Mouse (Mus musculus) Patski (cell line): ENCODE measurements around the gene Slc35b4. TPM values are rescaled to one million over a fixed set of nuclear protein-coding genes. Genes with fewer than 3 reads are reported as not detected.

Experiments
- ATAC-seq: fragments of 100-300 bp; one replicate; pipeline ENCODE4 v1.8.0; 2021
- CTCF ChIA-PET: fragments of 350-600 bp; sonication (Branson Sonifier 250); formaldehyde crosslinking; loops from one replicate; lab custom pipeline; 2022; ENCODE audit warnings: inconsistent platforms; lab: Charles Lee
- POLR2A ChIA-PET: fragments of 350-600 bp; sonication (Branson Sonifier 250); formaldehyde crosslinking; loops from one replicate; lab custom pipeline; 2022; ENCODE audit warnings: antibody characterized with exemption, inconsistent platforms; lab: Charles Lee
- DNase-seq: peaks from one replicate; pipeline ENCODE4 v3.0.0-alpha.2; 2011; ENCODE audit warnings: low read depth, low spot score
- H3K27me3 ChIP-seq: fragments of 371-371 bp; one replicate; pipeline ENCODE4 v1.5.1; 2021
- CTCF ChIP-seq: fragments of 100-300 bp; IDR thresholded peaks from one replicate; pipeline ENCODE4 v1.5.1; 2021
- in situ Hi-C: fragments of 300-500 bp; cut with MboI; formaldehyde crosslinking; loops from 3 replicates; pipeline ENCODE4 v1.11.1; 2018; ENCODE audit warnings: low pct_unique_long_range_greater_than_20kb, mixed read lengths
- polyA plus RNA-seq: library from polyadenylated mRNA; unstranded; gene quantifications from one replicate; pipeline ENCODE4 v1.2.3, GENCODE M21; 2021

Gene Slc35b4
- polyA plus RNA-seq, 1 experiment from 2014 or later: 94.3 TPM

- CTCF ChIA-PET: interaction anchor here (1.1 kb wide), 1 partner anchor 89 kb away, joined by 3 read pairs; no protein-coding TSS in a partner anchor
- in situ Hi-C loops: no loop called here
- no peak for TF ChIP-seq CTCF
Observed at GRCm38 (mm10) chr6:34189494-34189893, 12.6 kb upstream of the Slc35b4 start.

GRCm38 (mm10) chr6:34187986-34188599, 11.2 kb upstream of the Slc35b4 start:
- no peaks in the 10 kb centered on the region for H3K27me3 ChIP-seq
- TF ChIP-seq CTCF: no peak
- no peak for ATAC-seq
- in situ Hi-C loops: no loop called here
- CTCF ChIA-PET: no interaction called here
- POLR2A ChIA-PET: interaction anchor here (0.6 to 1.3 kb wide), 2 partner anchors 15 to 1773 kb away, joined by 3 to 4 read pairs; no protein-coding TSS in a partner anchor
- no peak for DNase-seq

More at GRCm38 (mm10) chr6:34189494-34189893, 12.6 kb upstream of the Slc35b4 start:
- ATAC-seq (no peak), DNase-seq (no peak)
- POLR2A ChIA-PET: no interaction called here
- no peaks in the 10 kb centered on the region for H3K27me3 ChIP-seq

- ATAC-seq: no peak
- DNase-seq: no peak
- ChIA-PET POLR2A (interaction anchor here (0.6 kb wide), 1 partner anchor 1772 kb away, joined by 3 read pairs; no protein-coding TSS in a partner anchor), CTCF (no interaction called here)
- no peaks in the 10 kb centered on the region for H3K27me3 ChIP-seq
- TF ChIP-seq CTCF: no peak
- in situ Hi-C loops: no loop called here
Observed at GRCm38 (mm10) chr6:34187273-34187863, 10.5 kb upstream of the Slc35b4 start.

- DNase-seq: no peak
- ChIA-PET POLR2A (no interaction called here), CTCF (interaction anchor here (4.3 kb wide), 1 partner anchor 10 kb away, joined by 23 read pairs; no protein-coding TSS in a partner anchor)
- H3K27me3 ChIP-seq: no peaks in the 10 kb centered on the region
- TF ChIP-seq CTCF: no peak
- ATAC-seq: no peak
- in situ Hi-C loops: no loop called here
Observed at GRCm38 (mm10) chr6:34183326-34183725, 6.4 kb upstream of the Slc35b4 start.

- H3K27me3 ChIP-seq: no peaks in the 10 kb centered on the region
- ChIA-PET POLR2A (no interaction called here), CTCF (interaction anchor here (4.3 kb wide), 1 partner anchor 11 kb away, joined by 23 read pairs; no protein-coding TSS in a partner anchor)
- no peak for DNase-seq
- in situ Hi-C loops: no loop called here
- no peak for ATAC-seq
- TF ChIP-seq CTCF: no peak
Observed at GRCm38 (mm10) chr6:34181961-34182360, 5.0 kb upstream of the Slc35b4 start.

- DNase-seq (no peak), ATAC-seq (no peak)
- ChIA-PET POLR2A (no interaction called here), CTCF (interaction anchor here (4.3 kb wide), 1 partner anchor 13 kb away, joined by 23 read pairs; no protein-coding TSS in a partner anchor)
- in situ Hi-C loops: loop anchor here (10.0 kb wide), 1 partner anchor 95 kb away; no protein-coding TSS in a partner anchor
- H3K27me3 ChIP-seq: no peaks in the 10 kb centered on the region
- TF ChIP-seq CTCF: no peak
Observed at GRCm38 (mm10) chr6:34179911-34180310, 3.0 kb upstream of the Slc35b4 start.

- ChIA-PET POLR2A (no interaction called here), CTCF (interaction anchor here (1.0 to 2.2 kb wide), 2 partner anchors 9 to 15 kb away, joined by 3 to 11 read pairs; no protein-coding TSS in a partner anchor)
- no peak for TF ChIP-seq CTCF
- no peaks in the 10 kb centered on the region for H3K27me3 ChIP-seq
- DNase-seq: peak; percentile 77
- in situ Hi-C loops: loop anchor here (10.0 kb wide), 1 partner anchor 96 kb away; no protein-coding TSS in a partner anchor
- ATAC-seq: peak; percentile 19
Observed at GRCm38 (mm10) chr6:34179007-34179406, 2.1 kb upstream of the Slc35b4 start.

- DNase-seq (no peak), ATAC-seq (peak; percentile 42)
- CTCF ChIA-PET: interaction anchor here (0.8 to 1.7 kb wide), 3 partner anchors 9 to 56 kb away, joined by 3 to 5 read pairs (median 4); no protein-coding TSS in a partner anchor
- POLR2A ChIA-PET: no interaction called here
- H3K27me3 ChIP-seq: no peaks in the 10 kb centered on the region
- no peak for TF ChIP-seq CTCF
- in situ Hi-C loops: loop anchor here (10.0 kb wide), 1 partner anchor 99 kb away; no protein-coding TSS in a partner anchor
Observed at GRCm38 (mm10) chr6:34176111-34176863, 624 bp downstream of the Slc35b4 start.

GRCm38 (mm10) chr6:34174715-34175114, 2.2 kb downstream of the Slc35b4 start:
- ChIA-PET POLR2A (no interaction called here), CTCF (interaction anchor here (1.9 kb wide), 1 partner anchor 20 kb away, joined by 8 read pairs; no protein-coding TSS in a partner anchor)
- no peak for DNase-seq
- ATAC-seq: no peak
- in situ Hi-C loops: loop anchor here (10.0 kb wide), 1 partner anchor 100 kb away; no protein-coding TSS in a partner anchor
- TF ChIP-seq CTCF: no peak
- no peaks in the 10 kb centered on the region for H3K27me3 ChIP-seq

- no peaks in the 10 kb centered on the region for H3K27me3 ChIP-seq
- in situ Hi-C loops: loop anchor here (10.0 kb wide), 1 partner anchor 102 kb away; no protein-coding TSS in a partner anchor
- ATAC-seq (no peak), DNase-seq (no peak)
- TF ChIP-seq CTCF: no peak
- CTCF ChIA-PET: interaction anchor here (1.9 kb wide), 1 partner anchor 21 kb away, joined by 8 read pairs; no protein-coding TSS in a partner anchor
- POLR2A ChIA-PET: interaction anchor here (0.5 to 1.5 kb wide), 4 partner anchors 13 to 336 kb away, joined by 3 to 4 read pairs (median 3); no protein-coding TSS in a partner anchor
Observed at GRCm38 (mm10) chr6:34173251-34173650, 3.7 kb downstream of the Slc35b4 start.
